Mouse (Mus musculus): ENCODE measurements around the gene B4galnt3. TPM values are rescaled to one million over a fixed set of nuclear protein-coding genes. Genes with fewer than 3 reads are reported as not detected.

The B4galnt3 gene
- polyA plus RNA-seq, 1 experiment, result 0.10 TPM

DNA sequence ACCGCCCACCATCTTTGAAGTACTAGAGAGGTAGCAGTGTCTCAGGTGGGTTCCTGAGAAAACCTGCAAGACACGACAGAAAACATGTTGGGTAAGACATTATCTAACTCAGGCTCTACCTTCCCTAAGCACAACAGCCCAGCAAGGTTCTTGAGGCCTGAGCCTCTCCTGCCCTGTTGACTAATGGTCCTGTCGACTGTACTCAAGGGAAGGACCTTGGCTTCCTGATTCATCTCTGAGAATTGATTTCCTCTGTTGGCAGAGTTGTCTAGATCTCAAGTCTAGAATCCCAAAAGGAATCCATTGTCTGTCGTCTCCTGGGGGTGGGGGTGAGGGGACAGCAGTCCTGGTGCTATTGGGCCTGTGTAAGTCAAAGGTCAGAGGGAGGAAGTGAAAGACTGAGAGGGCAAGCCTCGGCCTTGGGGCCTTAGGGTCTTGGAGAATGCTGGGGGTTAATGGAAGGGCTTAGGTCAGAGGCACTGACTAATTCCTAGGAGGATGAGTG, 37.9 kb downstream of the B4galnt3 start:
- Histone ChIP-seq H3K36me3 (ENCODE audit: control insufficient read depth, insufficient read depth) (no peaks in the 10 kb centered on the region), H3K4me2 (ENCODE audit: low read depth) (no peak overlapping the region), H3K4me3 (no peak overlapping the region), H3K27me3 (ENCODE audit: control insufficient read depth, insufficient read depth, insufficient read length) (peaks cover 6% of the 10 kb centered on the region), H3ac (ENCODE audit: control insufficient read depth, insufficient read length) (no peak overlapping the region), H3K79me2 (ENCODE audit: control insufficient read depth, insufficient read depth) (no peaks in the 10 kb centered on the region)
- TF ChIP-seq SRF (IDR thresholded peaks at IDR 0.05; ENCODE audit: control insufficient read depth, insufficient read length, low read depth) (no peak), MYOD1 (IDR thresholded peaks at IDR 0.05; ENCODE audit: control insufficient read depth in 1 of 3, insufficient read length in 2 of 3, low read depth in 2 of 3) (no peak), TCF12 (IDR thresholded peaks at IDR 0.05; ENCODE audit: insufficient read depth, poor library complexity, severe bottlenecking) (no peak), REST (IDR thresholded peaks at IDR 0.05; ENCODE audit: insufficient read depth, insufficient read length) (no peak), E2F4 (IDR thresholded peaks at IDR 0.05; ENCODE audit: insufficient read depth) (no peak), MAX (IDR thresholded peaks at IDR 0.05; ENCODE audit: low read depth) (no peak), CEBPB (IDR thresholded peaks at IDR 0.05; ENCODE audit: insufficient read depth, poor library complexity, severe bottlenecking) (no peak), POLR2AphosphoS2 (IDR thresholded peaks at IDR 0.05; ENCODE audit: insufficient read length, low read depth) (no peak), POLR2A (IDR thresholded peaks at IDR 0.05; ENCODE audit: insufficient read length, low read depth) (no peak)

DNA sequence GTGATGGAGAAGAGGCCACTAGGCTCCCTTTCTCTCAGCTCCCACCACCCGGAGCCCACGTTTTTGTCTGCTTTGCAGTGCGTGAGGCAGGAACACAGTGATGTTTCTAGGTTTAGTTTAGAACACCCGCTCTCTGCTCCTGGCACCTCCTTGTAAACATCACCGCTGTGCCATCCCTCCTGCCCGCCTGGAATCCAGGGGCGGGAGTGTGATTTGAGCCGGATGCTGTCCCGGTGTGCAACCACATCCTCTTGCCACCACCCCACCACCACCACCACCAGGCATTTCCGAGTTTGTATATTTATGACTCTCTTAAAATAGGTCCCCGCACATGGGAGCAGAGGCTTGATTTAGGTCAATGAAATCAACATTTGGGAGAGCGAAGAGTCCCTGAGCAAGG, 38.7 kb downstream of the B4galnt3 start:
- no peak overlapping the region for H3K4me3 ChIP-seq
- no peaks in the 10 kb centered on the region for H3K36me3 ChIP-seq (ENCODE audit: control insufficient read depth, insufficient read depth)
- peaks cover 6% of the 10 kb centered on the region for H3K27me3 ChIP-seq (ENCODE audit: control insufficient read depth, insufficient read depth, insufficient read length)
- no peak overlapping the region for H3K4me2 ChIP-seq (ENCODE audit: low read depth)
- no peak for TF ChIP-seq POLR2AphosphoS2 (IDR thresholded peaks at IDR 0.05; ENCODE audit: insufficient read length, low read depth)
- TF ChIP-seq MYOD1 (IDR thresholded peaks at IDR 0.05; ENCODE audit: control insufficient read depth in 1 of 3, insufficient read length in 2 of 3, low read depth in 2 of 3), result peak in 1 of 3 experiments; percentile 3
- H3ac ChIP-seq (ENCODE audit: control insufficient read depth, insufficient read length), result no peak overlapping the region
- H3K79me2 ChIP-seq (ENCODE audit: control insufficient read depth, insufficient read depth), result no peaks in the 10 kb centered on the region

DNA sequence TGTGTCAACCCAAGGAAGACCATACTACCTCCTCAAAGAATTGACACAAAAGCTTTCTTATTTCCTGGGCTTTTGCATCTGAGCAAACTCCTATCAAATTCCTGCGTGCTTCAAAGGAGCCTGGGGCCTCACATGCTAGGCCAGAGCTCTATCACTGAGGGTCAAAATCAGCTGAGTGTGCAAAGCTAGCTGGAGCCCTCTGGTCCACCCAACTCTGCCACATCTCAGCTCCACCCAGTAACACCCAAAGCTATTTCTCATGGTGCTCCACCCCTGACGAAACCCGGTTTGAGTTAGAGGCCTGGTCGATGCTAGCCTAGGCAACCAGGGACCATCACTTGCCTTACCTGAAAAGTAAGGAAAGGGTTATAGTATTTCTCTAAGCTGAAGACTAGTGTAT, 39.2 kb downstream of the B4galnt3 start:
- Histone ChIP-seq H3K4me3 (no peak overlapping the region), H3K27me3 (ENCODE audit: control insufficient read depth, insufficient read depth, insufficient read length) (peaks cover 6% of the 10 kb centered on the region), H3ac (ENCODE audit: control insufficient read depth, insufficient read length) (no peak overlapping the region), H3K36me3 (ENCODE audit: control insufficient read depth, insufficient read depth) (no peaks in the 10 kb centered on the region), H3K79me2 (ENCODE audit: control insufficient read depth, insufficient read depth) (no peaks in the 10 kb centered on the region), H3K4me2 (ENCODE audit: low read depth) (no peak overlapping the region)
- TF ChIP-seq REST (IDR thresholded peaks at IDR 0.05; ENCODE audit: insufficient read depth, insufficient read length) (no peak), TCF3 (IDR thresholded peaks at IDR 0.05; ENCODE audit: insufficient read length, low read depth) (no peak), MYOD1 (IDR thresholded peaks at IDR 0.05; ENCODE audit: control insufficient read depth in 1 of 3, insufficient read length in 2 of 3, low read depth in 2 of 3) (no peak), SRF (IDR thresholded peaks at IDR 0.05; ENCODE audit: control insufficient read depth, insufficient read length, low read depth) (no peak), CEBPB (IDR thresholded peaks at IDR 0.05; ENCODE audit: insufficient read depth, poor library complexity, severe bottlenecking) (no peak), POLR2A (IDR thresholded peaks at IDR 0.05; ENCODE audit: insufficient read length, low read depth) (no peak), MYOG (IDR thresholded peaks at IDR 0.05; ENCODE audit: control insufficient read depth in 1 of 3, insufficient read depth in 1 of 3, insufficient read length in 2 of 3, low read depth in 2 of 3) (no peak), USF1 (IDR thresholded peaks at IDR 0.05; ENCODE audit: low read depth) (no peak), MAX (IDR thresholded peaks at IDR 0.05; ENCODE audit: low read depth) (no peak), E2F4 (IDR thresholded peaks at IDR 0.05; ENCODE audit: insufficient read depth) (no peak), TCF12 (IDR thresholded peaks at IDR 0.05; ENCODE audit: insufficient read depth, poor library complexity, severe bottlenecking) (no peak), POLR2AphosphoS2 (IDR thresholded peaks at IDR 0.05; ENCODE audit: insufficient read length, low read depth) (no peak)

DNA sequence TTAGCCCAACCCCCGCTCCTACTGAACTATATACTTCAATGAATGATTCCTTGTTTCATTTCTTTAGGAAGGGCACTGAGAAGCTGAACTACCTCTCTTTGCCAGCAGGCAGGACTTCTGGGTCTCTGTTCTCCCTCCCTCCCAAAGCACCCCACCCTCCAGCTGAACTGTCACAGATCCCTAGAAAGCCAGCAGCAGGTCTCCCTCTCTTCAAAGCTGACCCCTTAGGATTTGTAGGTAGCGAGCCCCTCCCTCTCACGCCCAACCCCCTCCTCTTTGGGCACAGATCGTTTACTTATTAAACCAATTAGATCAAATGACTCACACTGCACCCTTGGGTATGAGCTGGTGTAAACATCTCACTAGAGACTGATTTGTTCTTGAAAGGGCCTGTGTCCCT, 39.7 kb downstream of the B4galnt3 start:
- TF ChIP-seq MAX (IDR thresholded peaks at IDR 0.05; ENCODE audit: low read depth), result no peak
- no peak for TF ChIP-seq TCF3 (IDR thresholded peaks at IDR 0.05; ENCODE audit: insufficient read length, low read depth)
- no peak for TF ChIP-seq TCF12 (IDR thresholded peaks at IDR 0.05; ENCODE audit: insufficient read depth, poor library complexity, severe bottlenecking)
- TF ChIP-seq MYOG (IDR thresholded peaks at IDR 0.05; ENCODE audit: control insufficient read depth in 1 of 3, insufficient read depth in 1 of 3, insufficient read length in 2 of 3, low read depth in 2 of 3), result no peak
- TF ChIP-seq CEBPB (IDR thresholded peaks at IDR 0.05; ENCODE audit: insufficient read depth, poor library complexity, severe bottlenecking), result no peak
- TF ChIP-seq REST (IDR thresholded peaks at IDR 0.05; ENCODE audit: insufficient read depth, insufficient read length), result no peak
- no peak for TF ChIP-seq USF1 (IDR thresholded peaks at IDR 0.05; ENCODE audit: low read depth)
- Histone ChIP-seq H3K4me2 (ENCODE audit: low read depth) (no peak overlapping the region), H3K79me2 (ENCODE audit: control insufficient read depth, insufficient read depth) (no peaks in the 10 kb centered on the region), H3K36me3 (ENCODE audit: control insufficient read depth, insufficient read depth) (no peaks in the 10 kb centered on the region), H3K4me3 (no peak overlapping the region), H3ac (ENCODE audit: control insufficient read depth, insufficient read length) (no peak overlapping the region), H3K27me3 (ENCODE audit: control insufficient read depth, insufficient read depth, insufficient read length) (peaks cover 6% of the 10 kb centered on the region)

DNA sequence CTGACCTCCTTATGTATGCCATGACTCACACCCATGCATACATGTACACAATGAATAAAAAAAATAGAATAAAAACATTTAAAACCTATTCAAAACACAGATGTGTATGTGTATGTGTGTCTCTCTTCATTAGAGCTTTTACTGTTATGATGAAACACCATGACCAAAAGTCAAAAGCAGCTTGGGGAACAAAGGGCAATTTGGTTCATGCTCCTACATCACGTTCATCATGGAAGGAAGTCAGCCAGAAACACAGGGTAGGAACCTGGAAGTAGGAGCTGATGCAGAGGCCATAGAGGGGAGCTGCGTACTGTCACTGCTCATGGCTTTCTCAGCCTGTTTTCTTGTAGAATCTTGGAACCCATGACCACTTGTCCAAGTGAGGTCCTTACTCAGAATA, 41.6 kb downstream of the B4galnt3 start:
- TF ChIP-seq TCF12 (IDR thresholded peaks at IDR 0.05; ENCODE audit: insufficient read depth, poor library complexity, severe bottlenecking) (no peak), POLR2AphosphoS2 (IDR thresholded peaks at IDR 0.05; ENCODE audit: insufficient read length, low read depth) (no peak), REST (IDR thresholded peaks at IDR 0.05; ENCODE audit: insufficient read depth, insufficient read length) (no peak), CEBPB (IDR thresholded peaks at IDR 0.05; ENCODE audit: insufficient read depth, poor library complexity, severe bottlenecking) (no peak)

More for the DNA sequence above, 41.6 kb downstream of the B4galnt3 start:
- H3K79me2 ChIP-seq (ENCODE audit: control insufficient read depth, insufficient read depth), result no peaks in the 10 kb centered on the region
- H3K4me3 ChIP-seq, result no peak overlapping the region
- H3ac ChIP-seq (ENCODE audit: control insufficient read depth, insufficient read length), result no peak overlapping the region
- H3K36me3 ChIP-seq (ENCODE audit: control insufficient read depth, insufficient read depth), result no peaks in the 10 kb centered on the region
- H3K4me2 ChIP-seq (ENCODE audit: low read depth), result no peak overlapping the region
- H3K27me3 ChIP-seq (ENCODE audit: control insufficient read depth, insufficient read depth, insufficient read length), result peaks cover 6% of the 10 kb centered on the region
